Mouse (Mus musculus): Measurements from ENCODE around the gene Ar. TPM values are rescaled to one million over a fixed set of nuclear protein-coding genes. Genes with fewer than 3 reads are reported as not detected.

Gene Ar
- polyA plus RNA-seq, 1 experiment = 0.08 TPM

DNA sequence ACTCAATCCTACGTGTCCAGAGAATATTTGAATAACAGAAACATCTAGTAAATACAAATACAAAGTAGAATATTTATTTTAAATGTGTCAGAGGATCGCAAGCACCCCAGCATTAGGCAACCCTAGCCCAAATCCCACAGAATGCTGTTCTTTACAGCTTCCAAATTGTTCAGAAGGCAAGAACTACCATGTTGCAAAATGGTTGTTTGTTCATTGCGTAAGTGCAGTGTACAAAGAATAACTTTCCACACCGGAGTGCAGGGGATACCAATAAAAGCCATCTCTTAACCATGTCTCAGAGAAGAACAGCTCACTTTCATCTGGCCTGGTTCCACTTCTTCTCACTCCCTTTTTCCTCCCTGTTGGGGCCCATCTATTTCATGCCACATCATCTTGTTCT, 90.4 kb downstream of the Ar start:
- Histone ChIP-seq H3K4me3 (ENCODE audit: low read depth, low read length) (no peak overlapping the region), H3K27ac (ENCODE audit: insufficient read depth, low read depth, low read length) (no peak overlapping the region), H3K4me1 (ENCODE audit: control insufficient read depth, insufficient read depth, insufficient read length, low read length) (no peaks in the 10 kb centered on the region), H3K27me3 (ENCODE audit: control insufficient read depth, insufficient read depth, low read length) (no peaks in the 10 kb centered on the region), H3K36me3 (ENCODE audit: control insufficient read depth, insufficient read depth, low read length) (no peaks in the 10 kb centered on the region)
- 76% methylated on average over 4 of the region's 4 CpGs for WGBS
- TF ChIP-seq CTCF (IDR thresholded peaks at IDR 0.05; ENCODE audit: extremely low read depth, insufficient read length, insufficient replicate concordance, low read depth, low read length) (no peak), POLR2A (IDR thresholded peaks at IDR 0.05; ENCODE audit: low read depth, low read length) (no peak)

- Histone ChIP-seq H3K36me3 (ENCODE audit: control insufficient read depth, insufficient read depth, low read length) (no peaks in the 10 kb centered on the region), H3K4me3 (ENCODE audit: low read depth, low read length) (no peak overlapping the region), H3K27me3 (ENCODE audit: control insufficient read depth, insufficient read depth, low read length) (no peaks in the 10 kb centered on the region), H3K4me1 (ENCODE audit: control insufficient read depth, insufficient read depth, insufficient read length, low read length) (no peaks in the 10 kb centered on the region), H3K27ac (ENCODE audit: insufficient read depth, low read depth, low read length) (no peak overlapping the region)
- WGBS = 87% methylated on average over 2 of the region's 2 CpGs
- no peak for TF ChIP-seq CTCF (IDR thresholded peaks at IDR 0.05; ENCODE audit: extremely low read depth, insufficient read length, insufficient replicate concordance, low read depth, low read length)
- TF ChIP-seq POLR2A (IDR thresholded peaks at IDR 0.05; ENCODE audit: low read depth, low read length) = no peak
These were observed 96.5 kb downstream of the Ar start for GRCm38 (mm10) chrX:98245108-98245507.

DNA sequence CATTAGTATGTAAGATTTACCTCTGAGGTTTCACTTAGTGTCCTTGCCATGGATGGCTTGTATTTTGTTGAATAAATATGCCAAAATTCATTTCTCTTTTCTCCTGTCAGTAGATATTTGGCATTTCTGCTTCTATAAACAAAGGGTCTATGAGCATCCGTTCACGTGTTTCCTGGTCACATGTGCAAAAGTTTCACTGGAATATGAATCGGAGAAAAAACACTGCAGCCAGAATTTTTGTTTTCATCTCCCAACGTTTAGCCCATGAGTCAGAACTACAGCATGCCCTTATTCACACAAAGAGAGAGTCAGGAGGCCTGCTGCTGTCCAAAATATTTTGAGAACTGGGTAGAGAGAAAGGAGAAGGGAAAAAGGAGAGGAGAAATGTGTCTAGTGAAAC, 99.8 kb downstream of the Ar start:
- H3K4me1 ChIP-seq (ENCODE audit: control insufficient read depth, insufficient read depth, insufficient read length, low read length) = no peaks in the 10 kb centered on the region
- 71% methylated on average over 4 of the region's 4 CpGs for WGBS
- no peak overlapping the region for H3K4me3 ChIP-seq (ENCODE audit: low read depth, low read length)
- no peaks in the 10 kb centered on the region for H3K36me3 ChIP-seq (ENCODE audit: control insufficient read depth, insufficient read depth, low read length)
- H3K27me3 ChIP-seq (ENCODE audit: control insufficient read depth, insufficient read depth, low read length) = no peaks in the 10 kb centered on the region
- H3K27ac ChIP-seq (ENCODE audit: insufficient read depth, low read depth, low read length) = no peak overlapping the region
- no peak for TF ChIP-seq CTCF (IDR thresholded peaks at IDR 0.05; ENCODE audit: extremely low read depth, insufficient read length, insufficient replicate concordance, low read depth, low read length)
- no peak for TF ChIP-seq POLR2A (IDR thresholded peaks at IDR 0.05; ENCODE audit: low read depth, low read length)

DNA sequence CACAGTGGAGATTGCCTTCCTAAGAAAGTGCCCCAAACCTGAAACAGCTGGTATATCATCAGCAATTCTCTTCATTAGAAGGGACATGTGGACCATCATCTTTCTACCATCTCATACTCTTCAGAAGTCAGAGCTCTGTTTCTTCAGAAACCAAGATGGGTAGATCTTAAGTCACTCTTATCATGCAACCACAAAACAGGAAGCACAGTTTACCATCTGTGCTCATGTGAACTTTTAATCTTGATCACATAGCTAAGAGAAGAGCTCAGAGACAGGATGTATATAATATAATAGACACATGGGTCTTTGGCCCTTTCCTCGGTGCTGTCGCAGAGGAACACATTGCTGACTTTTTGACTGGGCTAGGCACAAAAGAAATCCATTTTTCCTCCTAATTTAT, 111.1 kb downstream of the Ar start:
- Histone ChIP-seq H3K4me3 (ENCODE audit: low read depth, low read length) (no peak overlapping the region), H3K27ac (ENCODE audit: insufficient read depth, low read depth, low read length) (no peak overlapping the region), H3K4me1 (ENCODE audit: control insufficient read depth, insufficient read depth, insufficient read length, low read length) (no peaks in the 10 kb centered on the region), H3K36me3 (ENCODE audit: control insufficient read depth, insufficient read depth, low read length) (no peaks in the 10 kb centered on the region), H3K27me3 (ENCODE audit: control insufficient read depth, insufficient read depth, low read length) (no peaks in the 10 kb centered on the region)
- TF ChIP-seq CTCF (IDR thresholded peaks at IDR 0.05; ENCODE audit: extremely low read depth, insufficient read length, insufficient replicate concordance, low read depth, low read length) = no peak
- TF ChIP-seq POLR2A (IDR thresholded peaks at IDR 0.05; ENCODE audit: low read depth, low read length) = no peak
- WGBS = 75% methylated on average over 2 of the region's 2 CpGs

GRCm38 (mm10) chrX:98265755-98266154, 117.2 kb downstream of the Ar start:
- TF ChIP-seq POLR2A (IDR thresholded peaks at IDR 0.05; ENCODE audit: low read depth, low read length) (no peak), CTCF (IDR thresholded peaks at IDR 0.05; ENCODE audit: extremely low read depth, insufficient read length, insufficient replicate concordance, low read depth, low read length) (no peak)
- Histone ChIP-seq H3K36me3 (ENCODE audit: control insufficient read depth, insufficient read depth, low read length) (no peaks in the 10 kb centered on the region), H3K27me3 (ENCODE audit: control insufficient read depth, insufficient read depth, low read length) (no peaks in the 10 kb centered on the region), H3K4me3 (ENCODE audit: low read depth, low read length) (no peak overlapping the region), H3K27ac (ENCODE audit: insufficient read depth, low read depth, low read length) (no peak overlapping the region), H3K4me1 (ENCODE audit: control insufficient read depth, insufficient read depth, insufficient read length, low read length) (no peaks in the 10 kb centered on the region)
- 89% methylated on average over 2 of the region's 2 CpGs for WGBS

- Histone ChIP-seq H3K27ac (ENCODE audit: insufficient read depth, low read depth, low read length) (no peak overlapping the region), H3K27me3 (ENCODE audit: control insufficient read depth, insufficient read depth, low read length) (no peaks in the 10 kb centered on the region), H3K36me3 (ENCODE audit: control insufficient read depth, insufficient read depth, low read length) (no peaks in the 10 kb centered on the region), H3K4me1 (ENCODE audit: control insufficient read depth, insufficient read depth, insufficient read length, low read length) (no peaks in the 10 kb centered on the region), H3K4me3 (ENCODE audit: low read depth, low read length) (no peak overlapping the region)
- TF ChIP-seq POLR2A (IDR thresholded peaks at IDR 0.05; ENCODE audit: low read depth, low read length) (no peak), CTCF (IDR thresholded peaks at IDR 0.05; ENCODE audit: extremely low read depth, insufficient read length, insufficient replicate concordance, low read depth, low read length) (no peak)
These were observed 122.8 kb downstream of the Ar start for GRCm38 (mm10) chrX:98271361-98271760.

- WGBS = 46% methylated on average over 1 of the region's 1 CpGs
- TF ChIP-seq CTCF (IDR thresholded peaks at IDR 0.05; ENCODE audit: extremely low read depth, insufficient read length, insufficient replicate concordance, low read depth, low read length) (no peak), POLR2A (IDR thresholded peaks at IDR 0.05; ENCODE audit: low read depth, low read length) (no peak)
- Histone ChIP-seq H3K4me1 (ENCODE audit: control insufficient read depth, insufficient read depth, insufficient read length, low read length) (no peaks in the 10 kb centered on the region), H3K27ac (ENCODE audit: insufficient read depth, low read depth, low read length) (no peak overlapping the region), H3K36me3 (ENCODE audit: control insufficient read depth, insufficient read depth, low read length) (no peaks in the 10 kb centered on the region), H3K4me3 (ENCODE audit: low read depth, low read length) (no peak overlapping the region), H3K27me3 (ENCODE audit: control insufficient read depth, insufficient read depth, low read length) (no peaks in the 10 kb centered on the region)
These were observed 143.2 kb downstream of the Ar start for GRCm38 (mm10) chrX:98291763-98292162.

DNA sequence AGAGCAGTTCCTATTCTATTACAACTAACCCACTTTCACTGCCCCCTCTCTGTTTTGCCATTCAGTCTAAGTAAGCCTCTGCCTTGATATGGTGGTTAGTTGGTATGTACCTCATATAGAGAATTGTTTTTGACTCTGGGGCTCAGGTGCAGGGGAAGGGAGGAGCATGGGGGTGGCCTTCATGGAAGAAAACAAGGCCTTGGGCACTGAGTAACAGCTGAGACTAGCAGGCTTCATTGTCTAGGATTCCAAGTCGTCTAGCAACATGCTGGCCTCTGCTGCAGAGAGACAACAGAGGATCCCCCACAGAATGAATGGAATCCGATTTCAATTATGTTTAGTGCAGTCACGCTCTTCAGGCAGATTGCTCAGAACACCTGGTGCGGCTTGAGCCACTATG, 152.1 kb downstream of the Ar start:
- no peaks in the 10 kb centered on the region for H3K4me1 ChIP-seq (ENCODE audit: control insufficient read depth, insufficient read depth, insufficient read length, low read length)
- no peak overlapping the region for H3K4me3 ChIP-seq (ENCODE audit: low read depth, low read length)
- TF ChIP-seq POLR2A (IDR thresholded peaks at IDR 0.05; ENCODE audit: low read depth, low read length) (no peak), CTCF (IDR thresholded peaks at IDR 0.05; ENCODE audit: extremely low read depth, insufficient read length, insufficient replicate concordance, low read depth, low read length) (no peak)
- H3K36me3 ChIP-seq (ENCODE audit: control insufficient read depth, insufficient read depth, low read length) = no peaks in the 10 kb centered on the region
- WGBS = 75% methylated on average over 4 of the region's 4 CpGs
- no peak overlapping the region for H3K27ac ChIP-seq (ENCODE audit: insufficient read depth, low read depth, low read length)
- no peaks in the 10 kb centered on the region for H3K27me3 ChIP-seq (ENCODE audit: control insufficient read depth, insufficient read depth, low read length)
